Mouse (Mus musculus): ENCODE results near the gene Gm17304. TPM values are rescaled to one million over a fixed set of nuclear protein-coding genes. Genes with fewer than 3 reads are reported as not detected.

The Gm17304 gene
- polyA plus RNA-seq, 1 experiment from 2014 or later, result not detected

GRCm38 (mm10) chr5:106623337-106623736 lies 14.4 kb downstream of the Gm17304 start:
- ATAC-seq (ENCODE audit: insufficient number of reproducible peaks, insufficient read depth, low FRiP score, low read depth), result no peak
- H3K9ac ChIP-seq (ENCODE audit: low read length), result no peak overlapping the region
- H3K36me3 ChIP-seq (ENCODE audit: control insufficient read depth, insufficient read depth, low read length), result peaks cover 45% of the 10 kb centered on the region
- WGBS, result 73% methylated on average over 4 of the region's 4 CpGs
- no peak overlapping the region for H3K4me3 ChIP-seq (ENCODE audit: control insufficient read depth in 1 of 2, insufficient read depth in 1 of 2, low read depth in 1 of 2, low read length in 2 of 2)
- no peak overlapping the region for H3K27ac ChIP-seq (replicated peaks in 1 of 2; ENCODE audit: control insufficient read depth in 1 of 2, insufficient read depth in 1 of 2, low read depth in 2 of 2, low read length in 2 of 2)
- no peaks in the 10 kb centered on the region for H3K27me3 ChIP-seq (ENCODE audit: control insufficient read depth, insufficient read depth, low read length)
- no peak overlapping the region for H3K4me2 ChIP-seq (ENCODE audit: low read length)
- H3K4me1 ChIP-seq (ENCODE audit: control insufficient read depth in 2 of 2, insufficient read depth in 2 of 2, low read length in 2 of 2), result peaks cover 4 to 10% of the 10 kb centered on the region in 2 experiments; a peak in 3 of 4 replicates
- H3K9me3 ChIP-seq (ENCODE audit: control insufficient read depth, low read length), result no peaks in the 10 kb centered on the region

GRCm38 (mm10) chr5:106628369-106629149 lies 19.7 kb downstream of the Gm17304 start:
- H3K4me3 ChIP-seq (ENCODE audit: control insufficient read depth in 1 of 2, insufficient read depth in 1 of 2, low read depth in 1 of 2, low read length in 2 of 2), result no peak overlapping the region
- H3K36me3 ChIP-seq (ENCODE audit: control insufficient read depth, insufficient read depth, low read length), result peaks cover 12% of the 10 kb centered on the region
- no peak overlapping the region for H3K4me2 ChIP-seq (ENCODE audit: low read length)
- 67% methylated on average over 8 of the region's 8 CpGs for WGBS
- no peaks in the 10 kb centered on the region for H3K27me3 ChIP-seq (ENCODE audit: control insufficient read depth, insufficient read depth, low read length)
- H3K4me1 ChIP-seq (ENCODE audit: control insufficient read depth in 2 of 2, insufficient read depth in 2 of 2, low read length in 2 of 2), result peaks cover 4 to 14% of the 10 kb centered on the region in 2 experiments; a peak in 3 of 4 replicates
- no peak for ATAC-seq (ENCODE audit: insufficient number of reproducible peaks, insufficient read depth, low FRiP score, low read depth)
- no peaks in the 10 kb centered on the region for H3K9me3 ChIP-seq (ENCODE audit: control insufficient read depth, low read length)
- H3K27ac ChIP-seq (replicated peaks in 1 of 2; ENCODE audit: control insufficient read depth in 1 of 2, insufficient read depth in 1 of 2, low read depth in 2 of 2, low read length in 2 of 2), result no peak overlapping the region
- no peak overlapping the region for H3K9ac ChIP-seq (ENCODE audit: low read length)

- H3K9ac ChIP-seq (ENCODE audit: low read length), result no peak overlapping the region
- H3K27ac ChIP-seq (replicated peaks in 1 of 2; ENCODE audit: control insufficient read depth in 1 of 2, insufficient read depth in 1 of 2, low read depth in 2 of 2, low read length in 2 of 2), result no peak overlapping the region
- peaks cover 0 to 2% of the 10 kb centered on the region in 2 experiments; a peak in 1 of 4 replicates for H3K4me1 ChIP-seq (ENCODE audit: control insufficient read depth in 2 of 2, insufficient read depth in 2 of 2, low read length in 2 of 2)
- H3K9me3 ChIP-seq (ENCODE audit: control insufficient read depth, low read length), result no peaks in the 10 kb centered on the region
- ATAC-seq (ENCODE audit: insufficient number of reproducible peaks, insufficient read depth, low FRiP score, low read depth), result no peak
- no peaks in the 10 kb centered on the region for H3K27me3 ChIP-seq (ENCODE audit: control insufficient read depth, insufficient read depth, low read length)
- H3K36me3 ChIP-seq (ENCODE audit: control insufficient read depth, insufficient read depth, low read length), result peaks cover 52% of the 10 kb centered on the region
- no peak overlapping the region for H3K4me3 ChIP-seq (ENCODE audit: control insufficient read depth in 1 of 2, insufficient read depth in 1 of 2, low read depth in 1 of 2, low read length in 2 of 2)
- 89% methylated on average over 13 of the region's 13 CpGs for WGBS
- H3K4me2 ChIP-seq (ENCODE audit: low read length), result no peak overlapping the region
Measured at GRCm38 (mm10) chr5:106636423-106636946, 27.6 kb downstream of the Gm17304 start.

- 90% methylated on average over 2 of the region's 2 CpGs for WGBS
- ATAC-seq (ENCODE audit: insufficient number of reproducible peaks, insufficient read depth, low FRiP score, low read depth), result no peak
Measured at GRCm38 (mm10) chr5:106639627-106640026, 30.7 kb downstream of the Gm17304 start.

GRCm38 (mm10) chr5:106640235-106640809 lies 31.4 kb downstream of the Gm17304 start:
- no peak overlapping the region for H3K4me2 ChIP-seq (ENCODE audit: low read length)
- peaks cover 3 to 6% of the 10 kb centered on the region in 2 experiments; a peak in 1 of 4 replicates for H3K4me1 ChIP-seq (ENCODE audit: control insufficient read depth in 2 of 2, insufficient read depth in 2 of 2, low read length in 2 of 2)
- H3K9ac ChIP-seq (ENCODE audit: low read length), result no peak overlapping the region

More at GRCm38 (mm10) chr5:106639627-106640026, 30.7 kb downstream of the Gm17304 start:
- Histone ChIP-seq H3K4me1 (ENCODE audit: control insufficient read depth in 2 of 2, insufficient read depth in 2 of 2, low read length in 2 of 2) (peaks cover 3 to 6% of the 10 kb centered on the region in 2 experiments; a peak in 1 of 4 replicates), H3K4me2 (ENCODE audit: low read length) (no peak overlapping the region), H3K36me3 (ENCODE audit: control insufficient read depth, insufficient read depth, low read length) (peaks cover 42% of the 10 kb centered on the region), H3K4me3 (ENCODE audit: control insufficient read depth in 1 of 2, insufficient read depth in 1 of 2, low read depth in 1 of 2, low read length in 2 of 2) (no peak overlapping the region), H3K9ac (ENCODE audit: low read length) (no peak overlapping the region), H3K27me3 (ENCODE audit: control insufficient read depth, insufficient read depth, low read length) (no peaks in the 10 kb centered on the region), H3K27ac (replicated peaks in 1 of 2; ENCODE audit: control insufficient read depth in 1 of 2, insufficient read depth in 1 of 2, low read depth in 2 of 2, low read length in 2 of 2) (no peak overlapping the region), H3K9me3 (ENCODE audit: control insufficient read depth, low read length) (no peaks in the 10 kb centered on the region)

GRCm38 (mm10) chr5:106641876-106642275 lies 33.0 kb downstream of the Gm17304 start:
- Histone ChIP-seq H3K9me3 (ENCODE audit: control insufficient read depth, low read length) (no peaks in the 10 kb centered on the region), H3K27ac (replicated peaks in 1 of 2; ENCODE audit: control insufficient read depth in 1 of 2, insufficient read depth in 1 of 2, low read depth in 2 of 2, low read length in 2 of 2) (no peak overlapping the region), H3K4me2 (ENCODE audit: low read length) (no peak overlapping the region), H3K36me3 (ENCODE audit: control insufficient read depth, insufficient read depth, low read length) (peaks cover 24% of the 10 kb centered on the region), H3K27me3 (ENCODE audit: control insufficient read depth, insufficient read depth, low read length) (no peaks in the 10 kb centered on the region), H3K4me3 (ENCODE audit: control insufficient read depth in 1 of 2, insufficient read depth in 1 of 2, low read depth in 1 of 2, low read length in 2 of 2) (no peak overlapping the region), H3K9ac (ENCODE audit: low read length) (no peak overlapping the region), H3K4me1 (ENCODE audit: control insufficient read depth in 2 of 2, insufficient read depth in 2 of 2, low read length in 2 of 2) (peaks cover 3 to 6% of the 10 kb centered on the region in 2 experiments; a peak in 1 of 4 replicates)
- no peak for ATAC-seq (ENCODE audit: insufficient number of reproducible peaks, insufficient read depth, low FRiP score, low read depth)
- 84% methylated on average over 3 of the region's 3 CpGs for WGBS

More at GRCm38 (mm10) chr5:106640235-106640809, 31.4 kb downstream of the Gm17304 start:
- no peak for ATAC-seq (ENCODE audit: insufficient number of reproducible peaks, insufficient read depth, low FRiP score, low read depth)
- Histone ChIP-seq H3K27me3 (ENCODE audit: control insufficient read depth, insufficient read depth, low read length) (no peaks in the 10 kb centered on the region), H3K27ac (replicated peaks in 1 of 2; ENCODE audit: control insufficient read depth in 1 of 2, insufficient read depth in 1 of 2, low read depth in 2 of 2, low read length in 2 of 2) (no peak overlapping the region), H3K4me3 (ENCODE audit: control insufficient read depth in 1 of 2, insufficient read depth in 1 of 2, low read depth in 1 of 2, low read length in 2 of 2) (no peak overlapping the region), H3K36me3 (ENCODE audit: control insufficient read depth, insufficient read depth, low read length) (peaks cover 37% of the 10 kb centered on the region), H3K9me3 (ENCODE audit: control insufficient read depth, low read length) (no peaks in the 10 kb centered on the region)
- WGBS, result 75% methylated on average over 5 of the region's 5 CpGs

GRCm38 (mm10) chr5:106643434-106643833 lies 34.5 kb downstream of the Gm17304 start:
- H3K36me3 ChIP-seq (ENCODE audit: control insufficient read depth, insufficient read depth, low read length), result peaks cover 9% of the 10 kb centered on the region; the same call in 1 of the 2 replicates
- no peaks in the 10 kb centered on the region for H3K27me3 ChIP-seq (ENCODE audit: control insufficient read depth, insufficient read depth, low read length)
- ATAC-seq (ENCODE audit: insufficient number of reproducible peaks, insufficient read depth, low FRiP score, low read depth), result no peak
- WGBS, result 84% methylated on average over 4 of the region's 4 CpGs
- no peak overlapping the region for H3K27ac ChIP-seq (replicated peaks in 1 of 2; ENCODE audit: control insufficient read depth in 1 of 2, insufficient read depth in 1 of 2, low read depth in 2 of 2, low read length in 2 of 2)
- H3K4me2 ChIP-seq (ENCODE audit: low read length), result no peak overlapping the region
- H3K4me3 ChIP-seq (ENCODE audit: control insufficient read depth in 1 of 2, insufficient read depth in 1 of 2, low read depth in 1 of 2, low read length in 2 of 2), result no peak overlapping the region
- H3K4me1 ChIP-seq (ENCODE audit: control insufficient read depth in 2 of 2, insufficient read depth in 2 of 2, low read length in 2 of 2), result peaks cover 3 to 6% of the 10 kb centered on the region in 2 experiments; a peak in 1 of 4 replicates
- H3K9ac ChIP-seq (ENCODE audit: low read length), result no peak overlapping the region
- no peaks in the 10 kb centered on the region for H3K9me3 ChIP-seq (ENCODE audit: control insufficient read depth, low read length)
